Mouse (Mus musculus) T-helper 17 cell (primary cell): ENCODE data around the gene Obscn.

Experiments
- in situ Hi-C, 2 experiments: fragments of 300-600 bp; cut with MboI, MseI; formaldehyde crosslinking; loops; 1 replicate in 1 of 2; 2 replicates in 1 of 2; pipeline ENCODE4 v1.15.1; 2025; ENCODE audit warnings: high pct_unique_total_duplicates in 2 of 2

Gene Obscn

GRCm38 (mm10) chr11:58983691-58984341 lies 152.4 kb downstream of the Obscn start:
- in situ Hi-C loops = no loop called here

GRCm38 (mm10) chr11:58982471-58983097 lies 153.6 kb downstream of the Obscn start:
- in situ Hi-C loops = no loop called here

- in situ Hi-C loops = no loop called here
Observed at GRCm38 (mm10) chr11:58981541-58982447, 154.4 kb downstream of the Obscn start.

GRCm38 (mm10) chr11:58980381-58980990 lies 155.7 kb downstream of the Obscn start:
- in situ Hi-C loops = no loop called here

- in situ Hi-C loops = loop anchor here in 1 of 2 experiments (10.0 kb wide), 1 partner anchor 865 kb away; no protein-coding TSS in a partner anchor
Observed at GRCm38 (mm10) chr11:58979661-58980060, 156.5 kb downstream of the Obscn start.

GRCm38 (mm10) chr11:58979183-58979582 lies 157.0 kb downstream of the Obscn start:
- in situ Hi-C loops = loop anchor here in 1 of 2 experiments (10.0 kb wide), 1 partner anchor 866 kb away; no protein-coding TSS in a partner anchor

GRCm38 (mm10) chr11:58978706-58979030 lies 157.5 kb downstream of the Obscn start:
- in situ Hi-C loops = loop anchor here in 1 of 2 experiments (10.0 kb wide), 1 partner anchor 866 kb away; no protein-coding TSS in a partner anchor

GRCm38 (mm10) chr11:58978027-58978705 lies 158.0 kb downstream of the Obscn start, which contains the start of gene Trim11:
Gene Trim11 (plus strand): TSS chr11:58978093.
- in situ Hi-C loops = loop anchor here in 1 of 2 experiments (10.0 kb wide), 1 partner anchor 867 kb away; no protein-coding TSS in a partner anchor

- in situ Hi-C loops = loop anchor here in 1 of 2 experiments (10.0 kb wide), 1 partner anchor 867 kb away; no protein-coding TSS in a partner anchor
Observed at GRCm38 (mm10) chr11:58977607-58978026, 158.6 kb downstream of the Obscn start.

GRCm38 (mm10) chr11:58977150-58977549 lies 159.1 kb downstream of the Obscn start:
- in situ Hi-C loops = loop anchor here in 1 of 2 experiments (10.0 kb wide), 1 partner anchor 868 kb away; no protein-coding TSS in a partner anchor

- in situ Hi-C loops = loop anchor here in 1 of 2 experiments (10.0 kb wide), 1 partner anchor 870 kb away; no protein-coding TSS in a partner anchor
Observed at GRCm38 (mm10) chr11:58974414-58974813, 161.8 kb downstream of the Obscn start.

- in situ Hi-C loops = loop anchor here in 1 of 2 experiments (10.0 kb wide), 1 partner anchor 873 kb away; no protein-coding TSS in a partner anchor
Observed at GRCm38 (mm10) chr11:58971796-58972195, 164.4 kb downstream of the Obscn start.

GRCm38 (mm10) chr11:58970831-58971530 lies 165.2 kb downstream of the Obscn start:
- in situ Hi-C loops = loop anchor here in 1 of 2 experiments (10.0 kb wide), 1 partner anchor 874 kb away; no protein-coding TSS in a partner anchor

GRCm38 (mm10) chr11:58969659-58970058 lies 166.5 kb downstream of the Obscn start:
- in situ Hi-C loops = loop anchor here in 1 of 2 experiments (10.0 kb wide), 1 partner anchor 875 kb away; no protein-coding TSS in a partner anchor

- in situ Hi-C loops = no loop called here
Observed at GRCm38 (mm10) chr11:58969027-58969426, 167.2 kb downstream of the Obscn start.

GRCm38 (mm10) chr11:58968551-58968950 lies 167.7 kb downstream of the Obscn start:
- in situ Hi-C loops = no loop called here

- in situ Hi-C loops = no loop called here
Observed at GRCm38 (mm10) chr11:58967346-58967745, 168.9 kb downstream of the Obscn start.

GRCm38 (mm10) chr11:58965001-58965760 lies 171.0 kb downstream of the Obscn start:
- in situ Hi-C loops = no loop called here

GRCm38 (mm10) chr11:58964216-58964615 lies 172.0 kb downstream of the Obscn start:
- in situ Hi-C loops = no loop called here
